Mouse (Mus musculus) liver, adult (tissue): ENCODE measurements at regions not wholly inside any gene's neighbourhood (a gene's known extent, or its start where the extent isn't known, plus 50 kb on each side); places are given as distances from the start of the nearest gene placed in this dataset.

Experiments used
- GATA4 ChIP-seq: IDR thresholded peaks from 2 replicates; pipeline ENCODE4 v1.6.1; 2014; ENCODE audit warnings: mild to moderate bottlenecking, low read length; ENCODE audit not compliant: insufficient replicate concordance

- TF ChIP-seq GATA4: no peak
These were observed 76.0 kb upstream of the Ccn6 start for GRCm38 (mm10) chr10:39239498-39240177.

DNA sequence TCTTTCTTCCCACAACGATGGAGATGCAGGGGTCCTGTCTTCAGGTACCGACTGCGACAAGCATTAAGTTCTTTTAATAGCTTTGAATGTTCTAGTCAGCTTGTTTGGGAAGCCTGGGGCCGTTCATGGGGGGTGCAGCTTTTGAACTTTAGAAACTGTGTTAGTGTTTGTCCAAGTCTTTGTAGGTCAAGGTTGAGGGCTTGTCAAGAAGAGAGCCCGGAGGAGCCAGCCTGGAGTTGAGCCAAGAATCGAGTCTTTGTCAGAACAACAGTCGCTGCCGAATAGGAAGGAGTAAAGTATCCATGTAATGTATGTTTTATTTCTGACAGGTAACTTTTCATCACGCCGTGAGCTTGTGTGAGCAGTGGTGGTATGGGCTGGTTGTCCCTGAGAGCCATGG lies 75.0 kb upstream of the Ccn6 start:
- no peak for TF ChIP-seq GATA4

DNA sequence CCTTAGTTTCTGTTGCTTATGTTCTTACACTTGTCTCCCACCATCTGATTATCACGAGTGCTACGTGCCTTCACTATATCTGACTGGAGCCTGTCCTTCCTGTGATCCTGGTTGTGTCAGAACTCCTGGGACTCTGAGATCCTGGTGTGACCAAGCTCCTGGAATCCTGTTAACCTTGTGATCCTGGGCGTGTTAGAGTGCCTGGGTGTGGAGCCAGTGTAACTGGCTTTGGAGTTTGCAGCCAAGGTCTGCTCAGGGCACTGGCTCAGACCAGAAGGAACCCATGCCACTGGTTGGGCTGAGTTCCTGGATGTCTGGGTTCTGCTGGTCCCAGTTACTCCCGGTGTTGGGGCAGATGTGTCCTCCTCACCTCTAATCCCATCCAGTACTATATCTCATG lies 74.0 kb upstream of the Ccn6 start:
- TF ChIP-seq GATA4: no peak

- TF ChIP-seq GATA4: no peak
These were observed 70.4 kb upstream of the Ccn6 start for GRCm38 (mm10) chr10:39233926-39234450.

- no peak for TF ChIP-seq GATA4
These were observed 69.6 kb upstream of the Ccn6 start for GRCm38 (mm10) chr10:39233191-39233590.

DNA sequence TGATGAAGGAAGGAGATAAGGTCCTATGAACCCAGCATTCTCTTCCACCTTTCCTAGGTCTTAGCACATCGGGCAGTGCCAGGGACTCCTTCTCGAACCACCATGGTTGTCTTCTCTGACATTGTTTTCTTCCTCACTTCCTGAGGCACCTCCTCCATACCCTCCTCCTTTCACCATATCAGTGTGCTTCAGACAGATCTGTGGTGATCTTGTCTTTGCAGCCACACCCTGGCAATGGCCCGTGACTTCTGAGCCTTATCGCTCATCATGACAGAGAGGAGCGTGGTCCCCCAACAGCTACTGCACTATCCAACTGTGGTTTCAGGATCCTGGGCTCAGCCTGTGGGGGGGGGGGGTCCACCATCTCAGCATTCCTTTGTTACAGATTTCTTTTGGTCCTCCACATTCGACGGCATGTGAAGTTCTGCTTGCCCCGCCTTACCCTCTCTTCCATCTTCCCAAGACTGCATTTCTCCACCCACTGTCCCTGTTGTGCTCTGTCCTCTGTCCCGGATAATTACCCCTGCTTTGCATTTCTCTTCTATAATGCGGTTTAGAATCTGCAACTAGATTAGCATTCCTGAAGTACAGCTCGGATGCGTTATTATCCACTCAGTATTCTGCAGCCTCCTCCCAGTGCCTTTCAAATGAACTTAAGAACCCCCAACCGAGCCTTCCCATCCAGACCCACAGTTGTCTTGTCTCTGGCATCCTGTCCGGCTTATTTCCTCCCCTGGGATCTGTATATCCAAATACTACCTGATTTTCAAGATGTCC lies 67.2 kb upstream of the Ccn6 start:
- no peak for TF ChIP-seq GATA4

DNA sequence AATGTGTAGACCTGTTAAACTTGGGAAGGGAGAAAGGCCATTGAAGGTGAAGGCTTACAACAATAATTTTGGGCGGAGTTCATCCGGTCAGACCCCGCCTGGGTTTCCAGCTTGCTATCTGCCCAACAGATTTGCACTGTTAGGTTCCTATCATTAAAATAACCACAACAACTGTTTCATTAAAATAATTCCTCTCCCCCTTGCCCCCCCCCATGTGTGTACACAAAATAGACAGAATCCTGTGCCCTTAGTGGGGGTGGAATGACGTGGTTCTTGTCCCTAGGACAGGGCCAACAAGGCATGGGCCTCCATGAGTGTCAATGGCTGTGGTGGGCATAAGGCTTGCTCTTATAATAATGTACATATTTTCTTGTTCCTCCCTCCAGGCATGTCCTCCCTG lies 65.6 kb upstream of the Ccn6 start:
- TF ChIP-seq GATA4: no peak

GRCm38 (mm10) chr10:39228027-39228426 lies 64.4 kb upstream of the Ccn6 start:
- TF ChIP-seq GATA4: no peak

- no peak for TF ChIP-seq GATA4
These were observed 63.9 kb upstream of the Ccn6 start for GRCm38 (mm10) chr10:39227499-39227942.

DNA sequence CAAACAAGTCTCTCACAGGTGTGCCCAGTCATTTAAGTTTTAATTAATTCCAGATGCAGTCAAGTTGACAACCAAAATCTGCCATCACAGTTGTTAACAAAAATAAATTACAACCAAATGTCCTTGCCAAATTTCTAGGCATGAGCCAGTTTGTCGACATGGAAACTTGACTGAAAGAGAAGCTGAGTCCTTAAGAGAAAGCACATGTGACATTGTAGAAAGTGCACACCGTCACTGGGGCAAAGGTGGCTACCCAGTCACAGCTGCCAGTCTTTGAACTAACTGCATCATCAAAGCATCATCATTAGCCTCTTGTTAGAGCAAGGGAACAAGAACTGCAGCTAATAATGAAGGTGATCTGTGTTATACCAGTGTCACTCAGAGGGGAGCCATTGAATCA lies 62.9 kb upstream of the Ccn6 start:
- no peak for TF ChIP-seq GATA4

DNA sequence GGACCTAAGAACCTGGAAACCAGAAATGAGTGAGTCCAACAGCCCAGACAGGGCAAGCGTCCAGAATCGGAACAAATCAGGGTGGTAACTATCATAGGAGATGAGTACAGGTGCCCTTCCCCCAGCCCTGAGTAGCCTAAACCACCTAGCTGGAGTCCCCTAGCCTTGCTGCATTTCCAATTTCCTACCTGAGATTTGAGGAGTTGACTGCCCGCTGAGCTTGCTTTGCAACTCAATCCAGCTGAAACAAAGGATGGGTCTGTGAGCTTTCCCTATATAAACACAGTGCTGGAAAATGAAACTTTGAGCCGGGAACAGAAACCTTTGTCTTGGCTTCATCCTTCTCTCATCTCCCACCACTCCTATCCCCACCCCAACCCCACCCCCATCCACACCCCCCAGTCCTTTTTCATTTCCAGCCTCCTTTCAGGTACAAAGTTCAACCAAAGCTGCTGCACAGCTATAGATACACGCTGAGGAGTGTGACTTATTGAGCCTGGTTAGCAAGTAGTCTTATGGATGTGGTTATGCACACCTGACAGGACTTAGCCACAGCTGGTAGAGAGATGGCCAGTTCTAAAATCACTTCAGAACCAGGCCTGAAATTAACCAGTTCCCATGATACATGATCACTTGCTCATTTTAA lies 61.0 kb upstream of the Ccn6 start:
- TF ChIP-seq GATA4: no peak

DNA sequence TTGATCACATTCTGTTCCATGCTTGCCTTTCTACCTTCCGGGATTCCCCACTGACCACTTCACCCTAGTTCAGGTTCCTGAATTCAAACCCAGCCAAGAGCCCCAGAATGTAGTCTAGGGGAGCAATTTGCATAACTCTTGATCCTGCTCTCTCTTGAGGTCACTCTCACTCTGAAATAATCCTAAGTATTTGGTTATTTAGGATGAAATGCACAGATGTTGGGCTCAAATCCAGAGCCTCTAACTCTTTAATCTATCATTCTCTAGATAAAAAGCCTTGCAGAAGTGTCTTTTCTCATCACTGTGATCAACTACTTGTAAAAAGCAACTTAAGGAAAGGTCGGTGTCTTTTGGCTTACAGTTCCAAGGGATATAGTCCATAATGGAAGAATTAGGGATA lies 57.4 kb upstream of the Ccn6 start:
- no peak for TF ChIP-seq GATA4

- TF ChIP-seq GATA4: no peak
These were observed 55.8 kb upstream of the Ccn6 start for GRCm38 (mm10) chr10:39219366-39219765.

DNA sequence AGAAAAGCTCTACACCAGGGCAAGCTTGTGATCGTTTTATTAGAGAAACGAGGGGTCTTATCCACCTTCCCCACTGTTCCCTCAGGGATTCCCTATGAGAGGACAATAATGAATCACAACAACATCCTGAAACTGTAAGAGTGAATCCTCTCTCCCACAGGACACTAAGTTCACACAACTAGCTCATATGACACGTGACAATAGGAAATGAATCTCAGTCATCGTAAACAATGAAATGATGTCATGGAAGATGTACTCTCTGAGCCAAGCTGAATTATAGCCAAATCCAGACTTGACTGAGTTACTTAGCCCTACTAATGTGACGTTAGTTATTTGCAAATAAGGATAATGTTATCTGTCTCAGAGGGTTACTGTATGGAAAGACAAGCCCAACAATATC lies 54.6 kb upstream of the Ccn6 start:
- TF ChIP-seq GATA4: no peak

- peak; percentile 34; the same call in 1 of the 2 replicates for TF ChIP-seq GATA4
These were observed 52.7 kb upstream of the Ccn6 start for GRCm38 (mm10) chr10:39216142-39216904.
